18 mouse cellular contexts compared by ENCODE assay signal in the genomic region with DNA sequence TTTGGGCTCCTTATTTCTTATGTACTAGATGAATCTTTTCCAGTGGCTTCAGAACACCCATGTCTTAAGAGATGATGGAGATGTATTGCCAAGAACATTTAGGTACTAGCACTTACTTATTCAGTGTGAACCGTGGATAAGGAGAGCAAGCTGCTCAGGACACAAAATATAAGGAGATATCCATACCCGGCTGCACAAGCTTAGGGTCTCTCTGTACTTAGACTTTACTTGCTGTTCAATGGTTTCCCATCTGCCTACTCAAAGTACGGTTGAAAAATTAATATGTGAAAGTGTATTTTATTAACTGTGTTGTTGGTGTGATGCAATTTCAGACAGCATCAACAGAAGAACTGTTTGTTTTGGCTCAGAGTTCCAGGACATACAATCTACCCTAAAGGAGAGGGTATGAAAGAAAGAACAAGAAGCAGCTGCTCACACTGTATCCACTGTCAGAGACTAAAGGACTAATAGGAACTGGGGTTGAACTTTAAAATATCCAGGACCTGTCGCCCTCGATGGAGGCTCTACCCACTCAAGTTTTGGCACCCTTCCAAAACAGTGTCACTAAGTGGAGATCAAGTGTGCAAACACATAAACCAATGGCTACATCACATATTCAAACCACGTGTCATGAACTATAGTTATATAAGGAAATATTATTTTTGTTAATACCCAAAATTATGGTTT.
A peak's percentile ranks its signal among the peaks of the same experiment; 100 is the strongest.
DNase-seq lines count a peak whose midpoint lies in the region; ATAC-seq and TF ChIP-seq lines count a peak whose summit lies in the region.
"Had no signal": no experiment of that assay in that cellular context is flagged by ENCODE, and none has a peak within 500 bp of the region (broad histone marks: within the 10 kb centered on the region; RNA-seq: fewer than 3 reads in every experiment).

No protein-coding gene starts in this region.

- WGBS in heart, embryonic 13.5 days: 41% methylated on average over 6 of the region's 6 CpGs
- 58% methylated on average over 6 of the region's 6 CpGs for WGBS in kidney, embryonic 16.5 days
- 31% methylated on average over 6 of the region's 6 CpGs for WGBS in lung, postnatal 0 days
- WGBS in forebrain, embryonic 14.5 days: 85% methylated on average over 6 of the region's 6 CpGs

- intact Hi-C loops in heart, postnatal 14 days (cut with DNase I): no loop called here

- ATAC-seq in heart, embryonic 13.5 days (ENCODE audit: extremely low read depth, insufficient number of reproducible peaks, low FRiP score, low TSS enrichment): peak; percentile 58; the same call in 1 of the 2 replicates
- ATAC-seq in kidney, embryonic 16.5 days (ENCODE audit: low FRiP score, low TSS enrichment): peak; percentile 54; the same call in 1 of the 2 replicates
- peak; percentile 75 for ATAC-seq in lung, postnatal 0 days
- no peak for ATAC-seq in forebrain, embryonic 14.5 days
- ATAC-seq: forebrain, postnatal 0 days; hindbrain, postnatal 0 days; intestine, postnatal 0 days; midbrain, embryonic 15.5 days had no signal

- no peak overlapping the region for H3K4me3 ChIP-seq in heart, embryonic 13.5 days
- H3K4me3 ChIP-seq in kidney, embryonic 16.5 days (ENCODE audit: low read length): no peak overlapping the region
- H3K4me3 ChIP-seq in C2C12 (ENCODE audit: insufficient read depth, poor library complexity, severe bottlenecking): no peak overlapping the region
- no peak overlapping the region for H3K4me3 ChIP-seq in lung, postnatal 0 days (ENCODE audit: low read depth, low read length)
- no peak overlapping the region for H3K4me3 ChIP-seq in forebrain, embryonic 14.5 days (ENCODE audit: low read depth, low read length)
- H3K4me3 ChIP-seq: embryonic facial prominence, embryonic 12.5 days; left cerebral cortex, adult 2 months; midbrain, embryonic 15.5 days; myocyte had no signal

- DNase-seq in heart, postnatal 14 days: no peak
- no peak for DNase-seq in kidney, adult 8-10 months
- DNase-seq in lung, postnatal 0 days (ENCODE audit: low spot score): peak; percentile 81
- no peak for DNase-seq in forebrain, embryonic 14.5 days (ENCODE audit: low spot score)
- DNase-seq in gastrocnemius, postnatal 10 days: no peak
- DNase-seq: cerebellum, adult 9-11 months; forebrain, postnatal 0 days; left cerebral cortex, postnatal 4 days; liver had no signal

- H3K79me2 ChIP-seq in C2C12 (ENCODE audit: control insufficient read depth, insufficient read depth): no peaks in the 10 kb centered on the region

- H3K9ac ChIP-seq in heart, embryonic 13.5 days: no peak overlapping the region
- no peak overlapping the region for H3K9ac ChIP-seq in kidney, embryonic 16.5 days (replicated peaks; ENCODE audit: low read length)
- H3K9ac ChIP-seq in lung, postnatal 0 days (replicated peaks; ENCODE audit: low read depth): no peak overlapping the region
- H3K9ac ChIP-seq in forebrain, embryonic 14.5 days (ENCODE audit: low read length): no peak overlapping the region
- H3K9ac ChIP-seq: embryonic facial prominence, embryonic 12.5 days; forebrain, postnatal 0 days; midbrain, embryonic 15.5 days had no signal

- peaks cover 28% of the 10 kb centered on the region for H3K4me1 ChIP-seq in heart, embryonic 13.5 days
- H3K4me1 ChIP-seq in kidney, embryonic 16.5 days (ENCODE audit: insufficient read depth, low read length): no peaks in the 10 kb centered on the region
- H3K4me1 ChIP-seq in lung, postnatal 0 days (ENCODE audit: insufficient read depth, low read depth, low read length): no peaks in the 10 kb centered on the region
- H3K4me1 ChIP-seq in forebrain, embryonic 14.5 days (ENCODE audit: control insufficient read depth, insufficient read depth, low read length): no peaks in the 10 kb centered on the region
- H3K4me1 ChIP-seq: midbrain, embryonic 15.5 days had no signal

- 0 out of 2 replicates have a peak, but pooled peaks have one; percentile 11 for TF ChIP-seq EP300 in lung, postnatal 0 days (IDR thresholded peaks at IDR 0.05)

- H3ac ChIP-seq in C2C12 (ENCODE audit: control insufficient read depth, insufficient read length, low read depth): no peak overlapping the region

- H3K27ac ChIP-seq in heart, embryonic 13.5 days (replicated peaks): peak overlapping the region; percentile 12; the same call in 1 of the 2 replicates
- no peak overlapping the region for H3K27ac ChIP-seq in kidney, embryonic 16.5 days (ENCODE audit: low read length)
- H3K27ac ChIP-seq in lung, postnatal 0 days (ENCODE audit: low read length): no peak overlapping the region
- H3K27ac ChIP-seq in forebrain, embryonic 14.5 days (ENCODE audit: low read depth, low read length): no peak overlapping the region
- H3K27ac ChIP-seq: embryonic facial prominence, embryonic 12.5 days; hindbrain, postnatal 0 days; left cerebral cortex, adult 2 months; midbrain, embryonic 15.5 days had no signal

- H3K27me3 ChIP-seq in heart, embryonic 13.5 days (replicated peaks): no peaks in the 10 kb centered on the region
- H3K27me3 ChIP-seq in kidney, embryonic 16.5 days (ENCODE audit: insufficient read depth, low read length): no peaks in the 10 kb centered on the region
- no peaks in the 10 kb centered on the region for H3K27me3 ChIP-seq in C2C12 (ENCODE audit: control insufficient read depth, insufficient read depth, insufficient read length)
- no peaks in the 10 kb centered on the region for H3K27me3 ChIP-seq in lung, postnatal 0 days (replicated peaks; ENCODE audit: insufficient read depth, low read length)
- no peaks in the 10 kb centered on the region for H3K27me3 ChIP-seq in forebrain, embryonic 14.5 days (replicated peaks; ENCODE audit: control insufficient read depth, insufficient read depth, low read length)
- H3K27me3 ChIP-seq: embryonic facial prominence, embryonic 12.5 days; midbrain, embryonic 15.5 days had no signal

- H3K4me2 ChIP-seq in heart, embryonic 13.5 days: no peak overlapping the region
- H3K4me2 ChIP-seq in kidney, embryonic 16.5 days (replicated peaks; ENCODE audit: low read depth, low read length): no peak overlapping the region
- no peak overlapping the region for H3K4me2 ChIP-seq in lung, postnatal 0 days (replicated peaks; ENCODE audit: low read depth, low read length)
- no peak overlapping the region for H3K4me2 ChIP-seq in forebrain, embryonic 14.5 days (ENCODE audit: low read length)
- H3K4me2 ChIP-seq: embryonic facial prominence, embryonic 12.5 days; midbrain, embryonic 15.5 days had no signal

- no peak for TF ChIP-seq CTCF in C2C12 (IDR thresholded peaks at IDR 0.05; ENCODE audit: control insufficient read depth, insufficient read depth, insufficient read length)
- no peak for TF ChIP-seq CTCF in lung, postnatal 0 days (IDR thresholded peaks at IDR 0.05)

- H3K36me3 ChIP-seq in heart, embryonic 13.5 days: no peaks in the 10 kb centered on the region
- no peaks in the 10 kb centered on the region for H3K36me3 ChIP-seq in kidney, embryonic 16.5 days (ENCODE audit: insufficient read depth, low read length)
- no peaks in the 10 kb centered on the region for H3K36me3 ChIP-seq in C2C12 (ENCODE audit: control insufficient read depth, insufficient read depth)
- no peaks in the 10 kb centered on the region for H3K36me3 ChIP-seq in lung, postnatal 0 days (ENCODE audit: insufficient read depth, low read length)
- H3K36me3 ChIP-seq in forebrain, embryonic 14.5 days (ENCODE audit: control insufficient read depth, insufficient read depth, low read length): no peaks in the 10 kb centered on the region
- H3K36me3 ChIP-seq: embryonic facial prominence, embryonic 12.5 days; midbrain, embryonic 15.5 days had no signal

- no peaks in the 10 kb centered on the region for H3K9me3 ChIP-seq in heart, embryonic 13.5 days
- H3K9me3 ChIP-seq in kidney, embryonic 16.5 days (ENCODE audit: low read length): no peaks in the 10 kb centered on the region
- H3K9me3 ChIP-seq in lung, postnatal 0 days (ENCODE audit: low read length): no peaks in the 10 kb centered on the region
- H3K9me3 ChIP-seq in forebrain, embryonic 14.5 days (replicated peaks; ENCODE audit: control insufficient read depth, low read length): no peaks in the 10 kb centered on the region
- H3K9me3 ChIP-seq: embryonic facial prominence, embryonic 12.5 days; midbrain, embryonic 15.5 days had no signal

- H3K79me3 ChIP-seq in C2C12 (ENCODE audit: low read depth): no peaks in the 10 kb centered on the region

TF ChIP-seq in C2C12, 6 proteins besides CTCF, POLR2A, EP300 and RAD21:
- TF ChIP-seq CEBPB (IDR thresholded peaks at IDR 0.05; ENCODE audit: low read depth): peak; percentile 6
- no peak for TF ChIP-seq MAX (IDR thresholded peaks at IDR 0.05)
